Mouse (Mus musculus) left cerebral cortex, postnatal 25 days (tissue): ENCODE results near the gene Vstm2b. TPM values are rescaled to one million over a fixed set of nuclear protein-coding genes. Genes with fewer than 3 reads are reported as not detected.

Experiments used
- DNase-seq, 2 experiments: peaks; one replicate each; pipeline ENCODE4 v3.0.0; 2022; ENCODE audit warnings: low spot score in 2 of 2, mixed read lengths in 1 of 2
- intact Hi-C: fragments of 180-260 bp; cut with DNase I; formaldehyde crosslinking; loops from one replicate; pipeline ENCODE4 v1.15.1; 2025
- total RNA-seq, 2 experiments: library from RNA; stranded (reverse); gene quantifications; 2 replicates each; pipeline ENCODE4 v1.2.3; 2021

The Vstm2b gene
- total RNA-seq, 2 experiments from 2014 or later = 56.2 to 57.9 TPM

- DNase-seq = peak; percentile 36 to 57
These were observed 44.3 kb downstream of the Vstm2b start for GRCm38 (mm10) chr7:40942233-40942935.

More at GRCm38 (mm10) chr7:40942233-40942935, 44.3 kb downstream of the Vstm2b start:
- intact Hi-C loops = loop anchor here (2.0 to 5.0 kb wide), 4 partner anchors 140 to 1226 kb away; no protein-coding TSS in a partner anchor

Other genes with a start within 250 kb of the Vstm2b start
- not detected for gene 4930433I11Rik, start 89.2 kb downstream of the Vstm2b start, total RNA-seq
- gene Gm4884, start 134.4 kb downstream of the Vstm2b start, total RNA-seq = not detected